Mouse (Mus musculus) heart, embryonic 13.5 days (tissue): ENCODE measurements at regions not wholly inside any gene's neighbourhood (a gene's known extent, or its start where the extent isn't known, plus 50 kb on each side); places are given as distances from the start of the nearest gene placed in this dataset.
A peak's percentile ranks its signal among the peaks of the same experiment; 100 is the strongest.

Source experiments
- ATAC-seq: fragments of 200-750 bp; cut with Nextera tagmentation; 2 replicates; pipeline ENCODE4 v1.8.0; 2017; ENCODE audit warnings: moderate TSS enrichment; ENCODE audit not compliant: insufficient number of reproducible peaks, low FRiP score, low TSS enrichment; ENCODE audit errors: extremely low read depth
- H3K27ac ChIP-seq: fragments of 300-500 bp; sonication (generic); replicated peaks from 2 replicates; pipeline ENCODE4 v1.5.1; 2015; ENCODE audit warnings: moderate library complexity, mild to moderate bottlenecking, inconsistent platforms
- H3K27me3 ChIP-seq: fragments of 300-500 bp; sonication (generic); replicated peaks from 2 replicates; pipeline ENCODE4 v1.6.1; 2015; ENCODE audit warnings: mild to moderate bottlenecking, inconsistent platforms
- H3K36me3 ChIP-seq: fragments of 300-500 bp; sonication (generic); 2 replicates; pipeline ENCODE4 v1.6.1; 2015; ENCODE audit warnings: mild to moderate bottlenecking, inconsistent platforms
- H3K4me1 ChIP-seq: fragments of 300-500 bp; sonication (generic); 2 replicates; pipeline ENCODE4 v1.6.1; 2015; ENCODE audit warnings: inconsistent platforms
- H3K4me2 ChIP-seq: fragments of 300-500 bp; sonication (generic); 2 replicates; pipeline ENCODE4 v1.6.1; 2015; ENCODE audit warnings: inconsistent platforms, mild to moderate bottlenecking, moderate library complexity
- H3K4me3 ChIP-seq: fragments of 300-500 bp; sonication (generic); 2 replicates; pipeline ENCODE4 v1.5.1; 2015; ENCODE audit warnings: moderate library complexity, mild to moderate bottlenecking, inconsistent platforms
- H3K9ac ChIP-seq: fragments of 300-500 bp; sonication (generic); 2 replicates; pipeline ENCODE4 v1.6.1; 2015; ENCODE audit warnings: inconsistent platforms, mild to moderate bottlenecking, moderate library complexity
- H3K9me3 ChIP-seq: fragments of 300-500 bp; sonication (generic); 2 replicates; pipeline ENCODE4 v1.6.1; 2016; ENCODE audit warnings: inconsistent platforms
- WGBS: fragments of 180-500 bp; shearing (Covaris S2); methylation state at CpG from one replicate; pipeline ENCODE4 v1.1.7; 2015; ENCODE audit warnings: mixed read lengths; 5-methylcytosine and 5-hydroxymethylcytosine counted together

DNA sequence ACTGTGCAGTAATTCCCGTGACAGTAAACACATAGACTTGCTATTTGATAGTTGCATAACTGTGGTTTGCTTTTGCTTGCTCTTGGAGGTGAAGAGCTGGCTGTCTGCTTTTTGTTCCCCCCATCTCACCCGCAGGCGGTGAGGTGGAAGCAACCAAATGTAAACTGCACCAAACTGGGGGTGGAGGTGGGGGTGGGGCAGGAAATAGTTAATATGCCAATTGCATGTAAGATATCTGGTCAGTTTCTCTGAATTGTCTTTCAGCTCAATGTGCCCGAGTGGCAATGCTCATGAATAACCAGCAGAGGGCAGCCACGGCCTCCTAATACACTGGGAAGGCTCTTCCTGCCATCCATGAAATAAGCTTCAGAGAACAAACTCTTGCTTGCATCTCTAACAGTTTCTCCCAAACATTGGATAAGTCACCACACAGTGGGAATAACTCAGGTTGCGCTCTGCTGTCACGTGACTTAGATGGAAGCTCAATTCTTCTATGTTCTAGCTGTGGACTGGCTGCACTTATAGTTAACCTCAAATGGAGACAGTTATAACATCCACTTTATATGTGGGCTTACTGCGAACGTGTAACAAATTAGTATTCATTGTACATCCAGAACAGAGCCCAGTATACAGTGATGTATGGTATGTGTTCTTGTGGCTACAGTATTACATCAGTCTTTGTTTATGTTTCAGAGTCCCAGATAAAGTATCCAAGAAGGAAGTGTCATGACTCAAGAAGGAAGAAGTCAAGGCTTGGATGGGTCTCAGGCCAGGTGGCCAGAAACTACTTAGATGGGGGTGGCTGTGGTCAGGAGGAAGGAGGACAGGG is 62.0 kb upstream of the Egflam start:
- Histone ChIP-seq H3K4me3 (no peak overlapping the region), H3K9ac (no peak overlapping the region), H3K4me2 (no peak overlapping the region), H3K9me3 (no peaks in the 10 kb centered on the region), H3K27ac (no peak overlapping the region), H3K27me3 (peaks cover 40% of the 10 kb centered on the region), H3K36me3 (no peaks in the 10 kb centered on the region), H3K4me1 (no peaks in the 10 kb centered on the region)
- no peak for ATAC-seq
- 26% methylated on average over 9 of the region's 9 CpGs for WGBS

- Histone ChIP-seq H3K9ac (no peak overlapping the region), H3K4me1 (no peaks in the 10 kb centered on the region), H3K27ac (no peak overlapping the region), H3K4me2 (no peak overlapping the region), H3K9me3 (no peaks in the 10 kb centered on the region; the same call in 1 of the 2 replicates), H3K27me3 (peaks cover 40% of the 10 kb centered on the region), H3K36me3 (no peaks in the 10 kb centered on the region), H3K4me3 (no peak overlapping the region)
- no peak for ATAC-seq
- 62% methylated on average over 18 of the region's 18 CpGs for WGBS
Measured at GRCm38 (mm10) chr15:7462549-7462948, 64.4 kb upstream of the Egflam start.

GRCm38 (mm10) chr15:7463444-7464350 is 65.5 kb upstream of the Egflam start:
- H3K4me2 ChIP-seq: no peak overlapping the region
- H3K4me1 ChIP-seq: no peaks in the 10 kb centered on the region
- no peaks in the 10 kb centered on the region for H3K36me3 ChIP-seq
- H3K27ac ChIP-seq: no peak overlapping the region
- ATAC-seq: no peak
- H3K27me3 ChIP-seq: peaks cover 38% of the 10 kb centered on the region
- no peaks in the 10 kb centered on the region; the same call in 1 of the 2 replicates for H3K9me3 ChIP-seq
- H3K4me3 ChIP-seq: no peak overlapping the region
- 71% methylated on average over 15 of the region's 15 CpGs for WGBS
- no peak overlapping the region for H3K9ac ChIP-seq

- Histone ChIP-seq H3K36me3 (no peaks in the 10 kb centered on the region), H3K27ac (0 out of 2 replicates have a peak overlapping the region, but pooled peaks have one; percentile 28), H3K27me3 (peaks cover 62% of the 10 kb centered on the region), H3K9me3 (no peaks in the 10 kb centered on the region), H3K9ac (no peak overlapping the region), H3K4me1 (peaks cover 25% of the 10 kb centered on the region), H3K4me2 (peak overlapping the region; percentile 47), H3K4me3 (no peak overlapping the region)
- peak; percentile 71; the same call in 1 of the 2 replicates for ATAC-seq
- 6% methylated on average over 11 of the region's 11 CpGs for WGBS
Measured at GRCm38 (mm10) chr15:7480211-7480610, 82.0 kb upstream of the Egflam start.

- peak overlapping the region; percentile 47 for H3K4me2 ChIP-seq
- WGBS: 38% methylated on average over 5 of the region's 5 CpGs
- H3K36me3 ChIP-seq: no peaks in the 10 kb centered on the region
- H3K4me1 ChIP-seq: peaks cover 25% of the 10 kb centered on the region
- peaks cover 57% of the 10 kb centered on the region for H3K27me3 ChIP-seq
- H3K27ac ChIP-seq: 0 out of 2 replicates have a peak overlapping the region, but pooled peaks have one; percentile 28
- no peak overlapping the region for H3K9ac ChIP-seq
- H3K9me3 ChIP-seq: no peaks in the 10 kb centered on the region
- ATAC-seq: no peak
- no peak overlapping the region for H3K4me3 ChIP-seq
Measured at GRCm38 (mm10) chr15:7480792-7481210, 82.6 kb upstream of the Egflam start.

GRCm38 (mm10) chr15:7483686-7484085 is 85.5 kb upstream of the Egflam start:
- H3K4me2 ChIP-seq: no peak overlapping the region
- 49% methylated on average over 5 of the region's 5 CpGs for WGBS
- H3K9ac ChIP-seq: no peak overlapping the region
- H3K4me1 ChIP-seq: peaks cover 25% of the 10 kb centered on the region
- no peak for ATAC-seq
- no peaks in the 10 kb centered on the region for H3K36me3 ChIP-seq
- no peak overlapping the region for H3K27ac ChIP-seq
- H3K27me3 ChIP-seq: peaks cover 35% of the 10 kb centered on the region
- no peak overlapping the region for H3K4me3 ChIP-seq
- H3K9me3 ChIP-seq: no peaks in the 10 kb centered on the region

DNA sequence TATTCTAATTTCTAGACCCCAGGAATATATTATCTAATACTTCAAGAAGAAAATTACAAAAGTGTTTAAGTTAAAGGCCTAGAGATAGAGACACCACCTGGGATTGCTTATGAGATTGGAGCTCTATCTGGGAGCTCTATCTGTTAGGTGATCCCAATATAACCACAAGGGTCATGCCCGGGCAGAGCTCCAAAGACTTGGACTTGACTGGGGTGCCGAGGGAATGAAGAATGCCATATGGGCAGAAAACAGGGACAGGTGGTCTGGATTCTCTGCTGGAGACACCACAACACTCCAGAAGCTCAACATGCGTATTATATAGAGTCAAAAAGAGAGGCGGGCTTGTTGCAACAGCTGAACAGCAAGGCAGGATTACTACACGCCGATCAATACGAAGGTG is 92.9 kb upstream of the Egflam start:
- ATAC-seq: no peak
- Histone ChIP-seq H3K4me3 (no peak overlapping the region), H3K9me3 (no peaks in the 10 kb centered on the region), H3K27me3 (peaks cover 12% of the 10 kb centered on the region), H3K27ac (no peak overlapping the region), H3K4me1 (peaks cover 3% of the 10 kb centered on the region; the same call in 1 of the 2 replicates), H3K9ac (no peak overlapping the region), H3K4me2 (no peak overlapping the region), H3K36me3 (no peaks in the 10 kb centered on the region)
- 84% methylated on average over 7 of the region's 7 CpGs for WGBS

GRCm38 (mm10) chr15:7493126-7493669 is 95.0 kb upstream of the Egflam start:
- H3K27me3 ChIP-seq: peaks cover 9% of the 10 kb centered on the region
- no peak for ATAC-seq
- H3K9ac ChIP-seq: no peak overlapping the region
- H3K4me2 ChIP-seq: no peak overlapping the region
- no peak overlapping the region for H3K27ac ChIP-seq
- H3K4me1 ChIP-seq: peaks cover 3% of the 10 kb centered on the region; the same call in 1 of the 2 replicates
- WGBS: 61% methylated on average over 10 of the region's 10 CpGs
- no peaks in the 10 kb centered on the region for H3K36me3 ChIP-seq
- no peak overlapping the region for H3K4me3 ChIP-seq
- no peaks in the 10 kb centered on the region for H3K9me3 ChIP-seq

- WGBS: 93% methylated on average over 4 of the region's 4 CpGs
- H3K4me2 ChIP-seq: no peak overlapping the region
- no peaks in the 10 kb centered on the region for H3K27me3 ChIP-seq
- H3K36me3 ChIP-seq: no peaks in the 10 kb centered on the region
- no peak overlapping the region for H3K27ac ChIP-seq
- no peak overlapping the region for H3K4me3 ChIP-seq
- no peaks in the 10 kb centered on the region for H3K9me3 ChIP-seq
- no peak overlapping the region for H3K9ac ChIP-seq
- no peak for ATAC-seq
- H3K4me1 ChIP-seq: peaks cover 3% of the 10 kb centered on the region; the same call in 1 of the 2 replicates
Measured at GRCm38 (mm10) chr15:7497852-7498251, 99.7 kb upstream of the Egflam start.

- 70% methylated on average over 8 of the region's 8 CpGs for WGBS
- no peak overlapping the region for H3K27ac ChIP-seq
- no peak overlapping the region for H3K4me3 ChIP-seq
- H3K9me3 ChIP-seq: no peaks in the 10 kb centered on the region
- H3K27me3 ChIP-seq: no peaks in the 10 kb centered on the region
- no peak overlapping the region for H3K4me2 ChIP-seq
- H3K36me3 ChIP-seq: no peaks in the 10 kb centered on the region
- no peaks in the 10 kb centered on the region for H3K4me1 ChIP-seq
- ATAC-seq: no peak
- H3K9ac ChIP-seq: no peak overlapping the region
Measured at GRCm38 (mm10) chr15:7508535-7508934, 110.3 kb upstream of the Egflam start.

GRCm38 (mm10) chr15:7514743-7515273 is 116.6 kb upstream of the Egflam start:
- Histone ChIP-seq H3K4me2 (no peak overlapping the region), H3K4me1 (no peaks in the 10 kb centered on the region), H3K9ac (no peak overlapping the region), H3K27me3 (no peaks in the 10 kb centered on the region), H3K27ac (no peak overlapping the region), H3K4me3 (no peak overlapping the region), H3K36me3 (no peaks in the 10 kb centered on the region), H3K9me3 (no peaks in the 10 kb centered on the region)
- no peak for ATAC-seq
- WGBS: 61% methylated on average over 13 of the region's 13 CpGs
